Mouse (Mus musculus) testis, adult 2 months (tissue): ENCODE measurements around the gene Tmem102. TPM values are rescaled to one million over a fixed set of nuclear protein-coding genes. Genes with fewer than 3 reads are reported as not detected.

Source experiments
- H3K27ac ChIP-seq: fragments of 200-500 bp; 2 replicates; pipeline ENCODE4 v1.5.1; 2012; ENCODE audit warnings: low read depth, low read length; ENCODE audit not compliant: control insufficient read depth, insufficient read depth
- H3K27me3 ChIP-seq: fragments of 200-500 bp; 2 replicates; pipeline ENCODE4 v1.6.1; 2012; ENCODE audit warnings: mild to moderate bottlenecking, low read length, moderate library complexity; ENCODE audit not compliant: control insufficient read depth, insufficient read depth
- H3K36me3 ChIP-seq: fragments of 200-500 bp; 2 replicates; pipeline ENCODE4 v1.6.1; 2012; ENCODE audit warnings: mild to moderate bottlenecking, low read length; ENCODE audit not compliant: control insufficient read depth, insufficient read depth
- H3K4me1 ChIP-seq: fragments of 200-500 bp; 2 replicates; pipeline ENCODE4 v1.6.1; 2012; ENCODE audit warnings: low read length; ENCODE audit not compliant: control insufficient read depth, insufficient read depth
- H3K4me3 ChIP-seq: fragments of 200-500 bp; 2 replicates; pipeline ENCODE4 v1.5.1; 2012; ENCODE audit warnings: low read depth, mild to moderate bottlenecking, low read length, moderate library complexity, mixed read lengths; ENCODE audit not compliant: control insufficient read depth
- CTCF ChIP-seq: fragments of 200-500 bp; IDR thresholded peaks from 2 replicates; pipeline ENCODE4 v1.5.1; 2012; ENCODE audit warnings: low read depth, mild to moderate bottlenecking, inconsistent platforms, low read length, moderate library complexity; ENCODE audit not compliant: control insufficient read depth, insufficient read depth, insufficient replicate concordance
- POLR2A ChIP-seq: fragments of 200-500 bp; IDR thresholded peaks from 2 replicates; pipeline ENCODE4 v1.6.1; 2012; ENCODE audit warnings: low read depth, mild to moderate bottlenecking, inconsistent platforms, low read length, moderate library complexity; ENCODE audit not compliant: control insufficient read depth
- polyA plus RNA-seq: library from polyadenylated mRNA; depleted of rRNA; stranded (reverse); fragments of >200 nt; gene quantifications from 2 replicates; pipeline ENCODE4 v1.2.3, GENCODE M21; 2012

Tmem102 gene
- polyA plus RNA-seq, 1 experiment: 0.52 TPM

GRCm38 (mm10) chr11:69815155-69815554 lies 9.7 kb upstream of the Tmem102 start, which contains the start of gene Gm39566:
TSS of gene Gm39566 (minus strand) at chr11:69815298.
- H3K36me3 ChIP-seq: no peaks in the 10 kb centered on the region
- H3K4me3 ChIP-seq: peak within 1 kb of the TSS; percentile 87
- TF ChIP-seq POLR2A (peak; percentile 50; the same call in 1 of the 2 replicates), CTCF (no peak)

DNA sequence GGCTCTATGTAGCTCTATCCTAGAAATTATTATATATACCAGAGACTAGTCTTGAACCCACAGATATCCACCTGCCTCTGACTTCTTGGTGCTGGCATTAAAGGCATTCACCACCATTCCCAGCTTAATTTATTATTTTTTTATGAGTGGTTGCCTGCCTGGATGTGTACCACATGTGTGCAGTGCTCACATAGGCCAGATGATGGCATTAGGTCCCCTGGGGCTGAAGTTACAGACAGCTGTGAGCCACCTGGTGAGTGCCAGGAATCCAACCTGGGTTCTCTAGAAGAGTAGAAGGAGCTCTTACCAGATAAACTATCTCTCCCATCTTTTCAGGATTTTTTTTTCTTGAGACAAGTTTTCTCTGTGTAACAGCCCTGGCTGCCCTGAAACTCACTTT lies 4.9 kb upstream of the Tmem102 start:
- H3K27me3 ChIP-seq: no peaks in the 10 kb centered on the region
- TF ChIP-seq CTCF (no peak), POLR2A (no peak)
- H3K36me3 ChIP-seq: no peaks in the 10 kb centered on the region
- peaks cover 2% of the 10 kb centered on the region for H3K4me1 ChIP-seq
- no peak overlapping the region for H3K27ac ChIP-seq
- H3K4me3 ChIP-seq: no peak overlapping the region

More at GRCm38 (mm10) chr11:69815155-69815554, 9.7 kb upstream of the Tmem102 start, which contains the start of gene Gm39566:
- Histone ChIP-seq H3K27me3 (no peaks in the 10 kb centered on the region), H3K27ac (no peak within 1 kb of the TSS), H3K4me1 (peaks cover 2% of the 10 kb centered on the region)

GRCm38 (mm10) chr11:69807641-69808040 lies 2.2 kb upstream of the Tmem102 start:
- Histone ChIP-seq H3K36me3 (no peaks in the 10 kb centered on the region), H3K27me3 (no peaks in the 10 kb centered on the region), H3K4me3 (no peak overlapping the region), H3K4me1 (peaks cover 24% of the 10 kb centered on the region), H3K27ac (no peak overlapping the region)
- TF ChIP-seq CTCF (no peak), POLR2A (no peak)

DNA sequence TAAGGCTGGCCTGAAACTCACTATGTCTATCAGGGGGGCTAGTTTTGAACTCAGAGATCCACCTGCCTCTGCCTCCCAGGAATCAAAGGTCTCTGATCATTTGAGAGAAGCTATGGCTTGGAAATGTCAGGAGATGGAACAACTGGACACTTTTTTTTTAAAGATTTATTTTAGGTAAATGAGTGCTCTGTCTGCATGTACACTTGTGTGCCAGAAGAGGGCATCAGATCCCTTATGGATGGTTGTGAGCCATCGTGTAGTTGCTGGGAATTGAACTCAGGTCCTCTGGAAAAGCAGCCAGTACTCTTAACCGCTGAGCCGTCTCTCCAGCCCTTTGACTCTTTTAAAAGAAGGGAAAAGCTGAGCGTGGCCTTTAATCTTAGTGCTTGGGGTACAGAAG lies 954 bp upstream of the Tmem102 start:
- Histone ChIP-seq H3K4me1 (peaks cover 34% of the 10 kb centered on the region), H3K27me3 (no peaks in the 10 kb centered on the region), H3K27ac (no peak overlapping the region), H3K36me3 (no peaks in the 10 kb centered on the region), H3K4me3 (no peak overlapping the region)
- no peak for TF ChIP-seq POLR2A
- TF ChIP-seq CTCF: no peak

DNA sequence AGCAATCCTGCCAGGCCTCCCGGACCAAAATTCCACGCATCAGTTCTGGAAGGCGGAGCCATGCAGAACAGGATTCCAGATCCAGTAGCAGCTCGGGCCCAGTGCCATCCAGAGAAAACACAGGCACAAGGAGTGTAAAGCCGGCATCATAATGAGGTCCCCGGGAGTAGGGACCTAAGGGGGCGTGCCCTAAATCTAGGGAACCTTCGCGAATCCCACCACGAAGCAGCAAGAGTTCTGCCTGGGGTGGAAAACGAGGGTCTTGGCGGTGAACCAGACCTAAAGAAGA lies 828 bp downstream of the Tmem102 start:
- no peak overlapping the region for H3K27ac ChIP-seq
- peaks cover 46% of the 10 kb centered on the region for H3K4me1 ChIP-seq
- TF ChIP-seq CTCF: no peak
- no peak for TF ChIP-seq POLR2A
- H3K27me3 ChIP-seq: no peaks in the 10 kb centered on the region
- H3K36me3 ChIP-seq: no peaks in the 10 kb centered on the region
- peak overlapping the region; percentile 19; the same call in 1 of the 2 replicates for H3K4me3 ChIP-seq

DNA sequence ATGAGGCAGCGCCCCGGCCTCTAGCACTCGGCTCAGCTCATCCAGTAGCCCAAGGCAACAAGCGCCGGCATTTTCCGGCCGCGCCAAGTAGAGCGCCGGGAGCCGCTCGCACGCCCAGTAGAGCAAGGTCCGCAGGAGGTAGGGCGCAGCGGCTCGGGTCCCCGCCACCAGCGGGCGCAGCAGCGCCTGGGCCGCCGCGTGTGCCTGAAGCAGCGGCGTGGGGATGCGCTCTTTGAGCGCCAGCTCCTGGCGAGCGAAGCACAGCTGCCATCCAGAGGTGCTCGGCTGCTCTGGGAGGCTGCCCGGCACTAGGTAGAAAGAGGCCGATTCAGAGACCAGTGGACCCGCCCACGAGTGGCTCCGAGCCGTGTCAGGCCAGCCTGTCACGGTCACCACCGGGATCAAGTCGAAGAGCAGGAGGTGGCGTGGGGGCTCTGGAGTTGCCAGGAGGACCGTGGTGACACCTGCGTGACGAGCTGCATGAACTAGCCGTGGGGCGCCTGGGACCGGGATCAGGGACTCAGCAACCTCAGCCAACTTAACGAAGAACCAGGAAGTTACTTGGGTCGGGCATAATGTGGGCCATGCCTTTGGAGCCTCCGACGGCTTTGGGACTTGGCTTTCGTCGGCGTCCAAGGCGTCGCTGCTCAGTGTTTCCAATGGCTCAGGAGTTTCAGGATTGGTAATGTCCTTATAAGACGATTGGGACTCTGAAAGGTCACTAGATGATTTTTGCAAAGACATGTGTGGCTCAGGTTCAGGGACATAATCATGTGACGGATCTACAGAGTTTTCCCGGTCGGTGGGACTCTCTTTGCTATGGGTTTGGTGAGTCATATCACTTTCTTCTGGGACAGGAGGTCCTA lies 1.4 kb downstream of the Tmem102 start:
- Histone ChIP-seq H3K27me3 (no peaks in the 10 kb centered on the region), H3K36me3 (no peaks in the 10 kb centered on the region), H3K4me1 (peaks cover 46% of the 10 kb centered on the region), H3K4me3 (peak overlapping the region; percentile 35), H3K27ac (no peak overlapping the region)
- TF ChIP-seq POLR2A (0 out of 2 replicates have a peak, but pooled peaks have one; percentile 20), CTCF (no peak)

- Histone ChIP-seq H3K36me3 (no peaks in the 10 kb centered on the region), H3K4me3 (peak overlapping the region; percentile 86), H3K27me3 (no peaks in the 10 kb centered on the region), H3K4me1 (peaks cover 46% of the 10 kb centered on the region), H3K27ac (no peak overlapping the region)
- no peak for TF ChIP-seq CTCF
- TF ChIP-seq POLR2A: no peak
Observed at GRCm38 (mm10) chr11:69803328-69803727, 2.1 kb downstream of the Tmem102 start.

- Histone ChIP-seq H3K4me3 (peak overlapping the region; percentile 86), H3K36me3 (no peaks in the 10 kb centered on the region), H3K27me3 (no peaks in the 10 kb centered on the region), H3K4me1 (peaks cover 46% of the 10 kb centered on the region), H3K27ac (no peak overlapping the region)
- TF ChIP-seq CTCF (no peak), POLR2A (no peak)
Observed at GRCm38 (mm10) chr11:69802648-69803105, 2.7 kb downstream of the Tmem102 start.
